Mouse (Mus musculus) hindbrain, embryonic 11.5 days (tissue): ENCODE measurements around the gene Bin2. TPM values are rescaled to one million over a fixed set of nuclear protein-coding genes. Genes with fewer than 3 reads are reported as not detected.

ENCODE experiments used
- ATAC-seq: fragments of 200-750 bp; cut with Nextera tagmentation; 2 replicates; pipeline ENCODE4 v1.8.0; 2017; ENCODE audit warnings: mild to moderate bottlenecking, moderate TSS enrichment, moderate library complexity; ENCODE audit not compliant: low FRiP score
- DNase-seq: peaks from one replicate; pipeline ENCODE4 v3.0.0-alpha.2; 2015; ENCODE audit warnings: low spot score
- H3K27ac ChIP-seq: fragments of 300-500 bp; sonication (generic); 2 replicates; pipeline ENCODE4 v1.5.1; 2014; ENCODE audit warnings: mild to moderate bottlenecking, low read depth, low read length
- H3K27me3 ChIP-seq: fragments of 300-500 bp; sonication (generic); 2 replicates; pipeline ENCODE4 v1.6.1; 2014; ENCODE audit warnings: mild to moderate bottlenecking, low read length, moderate library complexity, mixed read lengths; ENCODE audit not compliant: control insufficient read depth, insufficient read depth
- H3K36me3 ChIP-seq: fragments of 300-500 bp; sonication (generic); 2 replicates; pipeline ENCODE4 v1.6.1; 2014; ENCODE audit warnings: mild to moderate bottlenecking, low read length, moderate library complexity, mixed read lengths; ENCODE audit not compliant: control insufficient read depth, insufficient read depth
- H3K4me1 ChIP-seq: fragments of 300-500 bp; sonication (generic); replicated peaks from 2 replicates; pipeline ENCODE4 v1.6.1; 2014; ENCODE audit warnings: low read length, mixed read lengths; ENCODE audit not compliant: control insufficient read depth, insufficient read depth
- H3K4me2 ChIP-seq: fragments of 300-500 bp; sonication (generic); replicated peaks from 2 replicates; pipeline ENCODE4 v1.6.1; 2014; ENCODE audit warnings: mild to moderate bottlenecking, low read depth, low read length
- H3K4me3 ChIP-seq: fragments of 300-500 bp; sonication (generic); 2 replicates; pipeline ENCODE4 v1.5.1; 2014; ENCODE audit warnings: low read depth, low read length
- H3K9ac ChIP-seq: fragments of 300-500 bp; sonication (generic); 2 replicates; pipeline ENCODE4 v1.6.1; 2014; ENCODE audit warnings: low read depth, low read length
- H3K9me3 ChIP-seq: fragments of 300-500 bp; sonication (generic); 2 replicates; pipeline ENCODE4 v1.6.1; 2016; ENCODE audit warnings: low read length; ENCODE audit not compliant: control insufficient read depth
- WGBS: fragments of 180-500 bp; shearing (Covaris S2); extraction: QIAGEN DNeasy Blood & Tissue Kit; methylation state at CpG from one replicate; pipeline ENCODE4 v1.1.7; 2014; 5-methylcytosine and 5-hydroxymethylcytosine counted together
- polyA plus RNA-seq: library from polyadenylated mRNA; unstranded; fragments of >200 nt; fragmentation: Nextera tagmentation; extraction: Ambion mirVana; gene quantifications from 2 replicates; pipeline ENCODE4 v1.2.1, GENCODE M21; 2014

The Bin2 gene
- polyA plus RNA-seq, 1 experiment from 2014 or later: 5.5 TPM

DNA sequence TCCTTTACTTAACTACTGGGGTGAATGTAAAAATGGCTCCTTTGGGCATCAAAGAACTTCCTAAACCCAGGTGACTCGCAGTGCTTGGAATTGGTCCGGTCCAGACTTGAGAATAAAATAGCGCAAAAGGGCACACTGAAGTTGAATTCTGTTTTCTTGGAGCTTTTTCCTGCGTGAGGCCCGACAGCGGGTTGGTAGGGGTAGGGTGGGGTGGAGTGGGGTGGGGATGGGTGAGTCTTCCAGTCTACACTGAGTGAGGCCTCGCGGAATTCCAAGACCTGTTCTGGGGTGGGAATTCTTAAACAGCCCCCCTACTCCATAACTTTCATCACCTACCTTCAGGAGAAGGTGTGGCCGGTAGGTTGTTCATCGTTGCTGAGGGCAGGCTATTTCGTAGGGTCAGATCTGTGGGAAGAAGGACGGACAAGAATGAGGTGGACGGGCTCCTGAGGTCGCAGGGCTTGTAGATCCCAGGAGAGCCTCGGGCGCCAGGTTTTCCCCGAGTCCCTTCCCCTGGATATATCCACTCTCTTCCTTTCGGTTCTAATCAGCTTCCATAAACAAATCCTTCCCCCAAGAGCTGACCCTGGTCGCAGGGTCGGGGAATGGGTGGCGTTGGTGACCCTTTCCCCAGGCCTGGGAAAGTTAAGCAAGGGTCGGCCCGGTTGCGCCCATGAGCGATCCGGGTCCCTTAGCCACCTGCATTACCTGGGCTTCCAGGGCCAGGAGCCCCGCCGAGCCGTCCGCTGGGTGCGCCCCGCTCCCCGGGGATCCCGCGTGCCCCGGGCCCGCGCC lies 33.3 kb downstream of the Bin2 start:
- DNase-seq (peak; percentile 41), ATAC-seq (no peak)

DNA sequence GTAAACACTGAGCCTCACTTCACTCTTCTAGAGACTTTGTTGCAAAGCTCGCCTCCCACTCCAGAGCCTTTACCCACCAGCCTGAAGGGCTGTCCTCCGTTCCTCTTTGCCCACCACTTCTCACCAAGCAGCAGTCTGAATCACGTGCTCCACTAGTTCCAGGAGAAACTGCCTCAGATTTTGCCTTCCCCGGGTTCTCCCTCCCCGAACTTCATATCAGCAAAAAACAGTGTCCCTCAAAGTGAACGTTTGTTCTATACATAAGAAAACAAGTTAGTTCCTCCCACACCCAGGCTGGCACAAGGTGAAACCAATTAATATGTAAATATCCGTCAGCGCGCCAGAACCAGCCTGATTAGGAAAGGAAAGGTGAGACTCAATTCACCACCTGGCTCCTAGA lies 34.1 kb downstream of the Bin2 start:
- Histone ChIP-seq H3K27me3 (peaks cover 45% of the 10 kb centered on the region), H3K4me1 (peaks cover 8% of the 10 kb centered on the region), H3K4me3 (no peak overlapping the region), H3K27ac (no peak overlapping the region), H3K9me3 (no peaks in the 10 kb centered on the region), H3K4me2 (no peak overlapping the region), H3K9ac (no peak overlapping the region), H3K36me3 (no peaks in the 10 kb centered on the region)
- 11% methylated on average over 9 of the region's 9 CpGs for WGBS
- DNase-seq (no peak), ATAC-seq (no peak)

More for the DNA sequence above, 33.3 kb downstream of the Bin2 start:
- WGBS: 3% methylated on average over 38 of the region's 38 CpGs
- Histone ChIP-seq H3K27me3 (peaks cover 45% of the 10 kb centered on the region), H3K4me1 (peaks cover 8% of the 10 kb centered on the region), H3K9ac (no peak overlapping the region; the same call in 1 of the 2 replicates), H3K4me2 (peak overlapping the region; percentile 84), H3K36me3 (no peaks in the 10 kb centered on the region), H3K27ac (no peak overlapping the region), H3K9me3 (no peaks in the 10 kb centered on the region), H3K4me3 (peak overlapping the region; percentile 45)

DNA sequence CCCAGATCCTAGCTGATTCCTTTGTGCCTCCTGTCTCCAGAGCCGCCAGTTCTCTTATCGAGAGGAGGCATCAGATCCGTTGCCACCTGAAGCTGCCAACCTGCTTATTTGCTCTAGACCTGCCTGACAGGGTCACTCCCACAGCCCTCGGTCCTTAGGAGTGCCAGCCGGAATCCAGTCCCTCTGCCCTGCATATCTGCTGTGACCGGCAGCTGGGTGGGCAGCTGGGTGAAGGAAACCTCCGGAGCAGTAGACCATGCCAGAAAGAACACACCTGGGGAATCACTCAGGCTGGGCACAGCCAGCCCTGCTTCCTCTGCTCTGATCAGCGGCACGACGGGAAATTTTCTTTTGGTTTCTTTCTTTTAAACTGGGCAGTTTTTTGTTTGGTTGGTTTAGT lies 36.0 kb downstream of the Bin2 start:
- no peak overlapping the region for H3K9ac ChIP-seq
- H3K27ac ChIP-seq: no peak overlapping the region
- no peak overlapping the region for H3K4me3 ChIP-seq
- ATAC-seq (no peak), DNase-seq (no peak)
- H3K36me3 ChIP-seq: no peaks in the 10 kb centered on the region
- peaks cover 8% of the 10 kb centered on the region for H3K4me1 ChIP-seq
- no peaks in the 10 kb centered on the region for H3K9me3 ChIP-seq
- 83% methylated on average over 10 of the region's 10 CpGs for WGBS
- H3K27me3 ChIP-seq: peaks cover 44% of the 10 kb centered on the region
- no peak overlapping the region for H3K4me2 ChIP-seq

DNA sequence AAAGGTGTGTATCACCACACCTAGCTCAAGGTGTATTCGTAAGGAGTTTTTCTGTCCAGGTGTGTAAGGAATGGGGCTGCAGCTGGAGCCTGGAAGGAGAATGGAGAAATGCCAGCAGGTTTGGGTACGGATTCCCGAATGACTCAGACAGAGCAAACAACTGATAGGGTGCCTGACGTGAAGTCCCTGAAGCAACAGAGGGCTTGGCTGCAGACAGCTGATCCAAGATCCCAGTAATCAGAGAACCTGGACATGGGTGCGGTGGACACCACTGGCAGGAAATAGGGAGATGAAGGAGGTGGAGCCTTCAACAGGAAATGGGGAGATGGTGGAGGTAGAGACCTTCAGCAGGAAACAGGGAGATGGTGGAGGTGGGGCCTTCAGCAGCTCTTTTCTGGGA lies 37.0 kb downstream of the Bin2 start:
- Histone ChIP-seq H3K27ac (no peak overlapping the region), H3K9me3 (no peaks in the 10 kb centered on the region), H3K36me3 (no peaks in the 10 kb centered on the region), H3K9ac (no peak overlapping the region), H3K4me2 (no peak overlapping the region), H3K27me3 (peaks cover 34% of the 10 kb centered on the region), H3K4me3 (no peak overlapping the region), H3K4me1 (peaks cover 8% of the 10 kb centered on the region)
- ATAC-seq (no peak), DNase-seq (no peak)
- 92% methylated on average over 5 of the region's 5 CpGs for WGBS

DNA sequence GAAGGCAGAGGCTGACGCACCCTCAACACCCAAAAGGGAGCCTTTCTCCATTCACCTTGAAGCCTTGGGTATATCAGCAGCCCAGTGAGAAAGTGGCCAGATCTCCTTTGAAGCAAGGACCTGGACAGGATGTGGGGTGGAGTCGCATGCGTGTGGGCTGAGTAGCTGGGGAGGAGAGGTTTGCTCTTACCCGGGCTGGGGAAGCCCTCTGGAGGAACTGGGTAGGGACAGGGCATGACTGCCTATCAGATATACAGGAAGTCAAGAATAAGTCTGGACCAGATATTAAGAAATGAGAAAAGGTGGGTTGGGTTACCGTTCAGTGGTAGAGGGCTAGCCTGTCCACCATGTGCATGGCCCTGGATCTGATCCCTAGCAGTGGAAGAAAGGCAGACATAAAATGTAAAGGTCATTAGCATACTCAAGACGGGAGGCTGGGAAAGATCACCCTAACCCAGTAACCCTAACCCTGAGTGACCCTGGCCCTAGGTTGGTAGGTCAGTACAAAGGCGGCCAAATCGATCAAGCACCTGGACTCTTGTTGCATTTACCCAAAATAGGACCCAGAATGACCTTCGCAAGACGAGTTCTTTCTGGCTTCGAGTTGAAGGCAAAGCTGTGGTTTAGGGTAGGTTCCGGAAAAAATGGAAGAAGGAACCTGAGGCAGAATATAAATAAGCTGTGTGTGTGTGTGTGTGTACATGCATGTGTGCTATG lies 37.7 kb downstream of the Bin2 start:
- WGBS: 87% methylated on average over 12 of the region's 12 CpGs
- Histone ChIP-seq H3K27me3 (peaks cover 27% of the 10 kb centered on the region), H3K9ac (no peak overlapping the region), H3K4me3 (no peak overlapping the region), H3K4me2 (no peak overlapping the region), H3K36me3 (no peaks in the 10 kb centered on the region), H3K27ac (no peak overlapping the region), H3K9me3 (no peaks in the 10 kb centered on the region), H3K4me1 (peaks cover 4% of the 10 kb centered on the region)
- ATAC-seq: no peak
- DNase-seq: no peak

DNA sequence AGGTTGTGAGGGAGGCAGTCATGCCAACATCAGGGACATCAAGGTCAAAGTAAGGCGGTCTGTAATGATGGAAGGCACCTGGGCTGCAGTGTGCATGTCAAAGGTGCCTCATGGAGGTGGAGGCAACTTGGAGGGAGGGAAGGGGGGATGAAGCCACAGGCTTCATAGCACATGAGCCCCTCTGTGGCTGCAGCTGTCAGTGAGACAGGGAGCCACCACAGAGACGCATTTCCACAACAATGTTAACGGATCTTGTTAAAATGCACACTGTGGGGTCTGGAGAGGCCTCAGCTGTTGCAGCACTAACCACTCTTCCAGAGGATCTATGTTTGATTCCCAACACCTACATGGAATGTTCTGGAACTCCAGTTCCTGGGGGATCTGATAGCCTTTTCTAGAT lies 39.2 kb downstream of the Bin2 start:
- H3K4me1 ChIP-seq: no peaks in the 10 kb centered on the region
- DNase-seq: no peak
- ATAC-seq: no peak
- no peak overlapping the region for H3K4me3 ChIP-seq
- H3K4me2 ChIP-seq: no peak overlapping the region
- H3K9me3 ChIP-seq: no peaks in the 10 kb centered on the region
- H3K27me3 ChIP-seq: peaks cover 12% of the 10 kb centered on the region
- H3K27ac ChIP-seq: no peak overlapping the region
- H3K36me3 ChIP-seq: no peaks in the 10 kb centered on the region
- 63% methylated on average over 3 of the region's 3 CpGs for WGBS
- no peak overlapping the region for H3K9ac ChIP-seq

DNA sequence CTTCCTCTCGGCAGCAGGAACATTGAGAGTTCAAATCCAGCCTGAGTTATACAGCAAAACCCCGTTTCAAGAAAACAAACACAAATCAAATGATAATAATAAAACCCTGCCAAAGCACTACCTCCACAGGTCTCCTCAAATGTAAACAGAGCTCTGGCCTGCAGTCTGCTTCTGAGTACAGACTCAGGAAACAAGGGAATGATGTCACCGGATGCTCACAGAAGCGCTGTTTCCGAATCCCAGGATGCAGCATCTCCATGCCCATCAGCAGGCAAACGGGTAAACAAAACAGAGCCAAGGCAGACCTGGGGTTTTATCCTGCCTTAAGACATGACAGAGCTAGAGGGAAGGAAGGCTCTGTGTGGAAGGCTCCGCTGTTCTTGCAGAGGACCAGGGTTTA lies 40.6 kb downstream of the Bin2 start:
- Histone ChIP-seq H3K4me3 (no peak overlapping the region), H3K4me2 (no peak overlapping the region), H3K27ac (no peak overlapping the region), H3K9ac (no peak overlapping the region), H3K9me3 (no peaks in the 10 kb centered on the region), H3K4me1 (no peaks in the 10 kb centered on the region), H3K27me3 (peaks cover 2% of the 10 kb centered on the region; the same call in 1 of the 2 replicates), H3K36me3 (no peaks in the 10 kb centered on the region)
- WGBS: 54% methylated on average over 7 of the region's 7 CpGs
- ATAC-seq: no peak
- DNase-seq: no peak

DNA sequence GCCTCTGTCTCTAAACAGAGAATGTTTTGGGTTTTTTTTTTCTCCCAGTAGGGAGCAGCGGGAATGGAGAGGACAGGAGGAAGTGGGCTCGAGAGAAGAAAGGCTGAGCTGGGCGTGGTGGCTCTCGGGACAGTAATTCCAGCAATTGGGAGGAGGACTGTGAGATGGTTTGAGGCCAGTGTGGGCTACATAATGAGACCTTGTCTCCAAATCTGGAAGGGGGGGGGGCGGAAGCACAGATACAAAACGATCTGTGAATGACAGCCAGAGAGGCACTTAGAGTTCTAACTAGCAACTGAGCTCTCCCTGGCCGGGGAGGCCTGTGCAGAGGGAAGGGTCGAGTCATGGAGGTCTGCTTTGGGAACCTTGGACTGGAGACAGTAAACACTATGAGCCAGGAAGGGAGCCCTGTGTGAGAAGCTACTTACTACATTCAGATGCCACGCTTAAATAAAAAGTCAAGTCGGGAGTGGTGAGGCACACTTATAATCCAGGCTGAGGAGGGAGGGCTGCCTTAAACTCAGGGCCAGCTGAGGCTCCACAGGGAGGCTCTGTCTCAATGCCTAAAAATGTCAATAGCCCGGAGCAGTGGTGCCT lies 41.5 kb downstream of the Bin2 start:
- 6% methylated on average over 11 of the region's 11 CpGs for WGBS
- no peaks in the 10 kb centered on the region for H3K27me3 ChIP-seq
- H3K4me3 ChIP-seq: no peak overlapping the region
- no peaks in the 10 kb centered on the region for H3K4me1 ChIP-seq
- H3K9ac ChIP-seq: no peak overlapping the region
- H3K4me2 ChIP-seq: no peak overlapping the region
- no peaks in the 10 kb centered on the region for H3K9me3 ChIP-seq
- no peak overlapping the region for H3K27ac ChIP-seq
- DNase-seq: peak; percentile 24
- ATAC-seq: no peak
- H3K36me3 ChIP-seq: no peaks in the 10 kb centered on the region
